Mouse (Mus musculus): ENCODE data around the gene Iqce. TPM values are rescaled to one million over a fixed set of nuclear protein-coding genes. Genes with fewer than 3 reads are reported as not detected.

Gene Iqce
- polyA plus RNA-seq, 1 experiment from 2014 or later = 15.1 TPM

DNA sequence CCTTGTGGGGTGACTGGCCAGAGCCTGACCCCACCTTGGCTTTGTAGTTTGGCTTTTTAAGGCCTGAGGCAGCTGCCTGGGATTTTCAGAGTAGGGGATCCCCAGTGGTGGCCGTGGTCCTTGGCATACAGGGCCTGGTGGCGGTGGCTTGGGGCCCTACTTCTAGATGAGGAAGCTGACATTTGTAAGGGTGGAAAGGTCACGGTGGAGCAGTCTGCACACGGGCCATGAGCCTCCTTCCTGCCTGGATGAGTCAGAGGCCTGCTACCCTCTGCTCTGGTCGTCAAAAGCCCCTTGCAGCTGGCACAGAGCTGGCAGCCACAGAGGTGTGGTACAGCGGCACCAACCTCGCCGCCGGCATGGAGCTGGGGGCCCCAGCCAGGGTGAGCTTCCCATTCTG, 85.5 kb downstream of the Iqce start:
- 68% methylated on average over 9 of the region's 9 CpGs for WGBS
- Histone ChIP-seq H3K4me2 (ENCODE audit: low read depth, severe bottlenecking) (no peak overlapping the region), H3K9me3 (ENCODE audit: control insufficient read depth, low read length) (no peaks in the 10 kb centered on the region), H3K27ac (replicated peaks; ENCODE audit: low read depth, low read length) (no peak overlapping the region), H3K9ac (ENCODE audit: low read length) (no peak overlapping the region), H3K4me3 (ENCODE audit: low read depth, low read length) (no peak overlapping the region), H3K4me1 (ENCODE audit: control insufficient read depth, insufficient read depth, low read length) (peaks cover 5% of the 10 kb centered on the region; the same call in 1 of the 2 replicates), H3K27me3 (ENCODE audit: control insufficient read depth, insufficient read depth, low read length) (peaks cover 7% of the 10 kb centered on the region; the same call in 1 of the 2 replicates), H3K36me3 (ENCODE audit: control insufficient read depth, insufficient read depth, low read length) (0 out of 2 replicates have a peak, but pooled peaks cover 2% of the 10 kb centered on the region)
- DNase-seq (ENCODE audit: low spot score) (no peak), ATAC-seq (ENCODE audit: insufficient number of reproducible peaks, low FRiP score, low TSS enrichment, low read depth) (no peak)

DNA sequence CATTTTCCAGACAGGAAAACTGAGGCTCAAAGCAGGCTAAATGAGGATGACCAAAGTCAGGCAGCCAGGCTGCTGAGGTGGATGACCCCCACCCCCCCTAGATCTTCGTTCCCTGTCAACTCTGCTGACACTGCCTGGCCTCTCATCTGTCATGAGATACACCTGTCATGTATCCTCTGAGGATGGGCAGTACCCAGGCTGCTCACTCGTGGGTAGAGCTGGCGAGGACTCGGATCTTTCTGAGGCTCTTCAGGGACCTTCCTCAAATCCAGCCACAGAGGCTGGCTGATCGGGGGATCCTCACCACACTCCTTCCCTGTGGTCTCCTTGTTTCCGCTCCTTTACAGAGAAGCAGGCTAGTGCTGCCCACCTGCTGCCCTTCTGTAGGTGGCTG, 86.1 kb downstream of the Iqce start:
- Histone ChIP-seq H3K9me3 (ENCODE audit: control insufficient read depth, low read length) (no peaks in the 10 kb centered on the region), H3K27ac (replicated peaks; ENCODE audit: low read depth, low read length) (no peak overlapping the region), H3K36me3 (ENCODE audit: control insufficient read depth, insufficient read depth, low read length) (0 out of 2 replicates have a peak, but pooled peaks cover 2% of the 10 kb centered on the region), H3K4me2 (ENCODE audit: low read depth, severe bottlenecking) (no peak overlapping the region), H3K4me1 (ENCODE audit: control insufficient read depth, insufficient read depth, low read length) (peaks cover 11% of the 10 kb centered on the region), H3K9ac (ENCODE audit: low read length) (no peak overlapping the region), H3K4me3 (ENCODE audit: low read depth, low read length) (no peak overlapping the region), H3K27me3 (ENCODE audit: control insufficient read depth, insufficient read depth, low read length) (peaks cover 12% of the 10 kb centered on the region; the same call in 1 of the 2 replicates)
- WGBS = 84% methylated on average over 6 of the region's 6 CpGs
- ATAC-seq (ENCODE audit: insufficient number of reproducible peaks, low FRiP score, low TSS enrichment, low read depth) (no peak), DNase-seq (ENCODE audit: low spot score) (no peak)

DNA sequence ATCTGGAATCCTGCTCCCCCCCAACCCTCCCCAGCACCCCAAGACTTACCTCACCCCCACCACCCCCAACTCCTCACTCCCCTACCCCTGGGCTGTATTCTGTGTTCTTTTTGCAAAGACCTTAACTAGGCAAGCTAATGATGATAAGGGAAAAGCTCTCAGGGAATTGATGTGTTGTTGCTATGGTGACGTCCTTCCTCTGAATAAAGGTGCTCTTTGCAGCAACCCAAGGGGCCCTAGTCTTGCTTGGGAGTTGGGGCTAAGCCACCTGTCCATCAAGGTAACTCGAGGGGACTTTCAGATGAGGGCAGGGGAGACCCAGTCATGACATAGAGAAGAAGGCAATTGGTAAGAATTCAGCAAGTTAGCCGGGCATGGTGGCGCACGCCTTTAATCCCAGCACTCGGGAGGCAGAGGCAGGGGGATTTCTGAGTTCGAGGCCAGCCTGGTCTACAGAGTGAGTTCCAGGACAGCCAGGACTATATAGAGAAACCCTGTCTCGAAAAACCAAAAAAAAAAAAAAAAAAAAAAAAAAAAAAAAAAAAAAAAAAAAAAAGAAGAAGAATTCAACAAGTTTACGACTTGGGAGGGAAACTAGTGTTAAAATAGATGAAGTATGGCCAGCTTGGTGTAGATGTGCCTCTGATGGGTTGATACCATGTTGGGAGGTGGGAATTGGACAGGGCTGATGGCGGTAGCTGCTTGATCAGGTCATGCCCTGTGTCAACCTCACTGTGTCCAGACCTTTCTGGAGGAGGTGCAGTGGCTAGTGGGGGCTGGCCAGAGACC, 86.7 kb downstream of the Iqce start:
- Histone ChIP-seq H3K36me3 (ENCODE audit: control insufficient read depth, insufficient read depth, low read length) (0 out of 2 replicates have a peak, but pooled peaks cover 2% of the 10 kb centered on the region), H3K4me2 (ENCODE audit: low read depth, severe bottlenecking) (no peak overlapping the region)

DNA sequence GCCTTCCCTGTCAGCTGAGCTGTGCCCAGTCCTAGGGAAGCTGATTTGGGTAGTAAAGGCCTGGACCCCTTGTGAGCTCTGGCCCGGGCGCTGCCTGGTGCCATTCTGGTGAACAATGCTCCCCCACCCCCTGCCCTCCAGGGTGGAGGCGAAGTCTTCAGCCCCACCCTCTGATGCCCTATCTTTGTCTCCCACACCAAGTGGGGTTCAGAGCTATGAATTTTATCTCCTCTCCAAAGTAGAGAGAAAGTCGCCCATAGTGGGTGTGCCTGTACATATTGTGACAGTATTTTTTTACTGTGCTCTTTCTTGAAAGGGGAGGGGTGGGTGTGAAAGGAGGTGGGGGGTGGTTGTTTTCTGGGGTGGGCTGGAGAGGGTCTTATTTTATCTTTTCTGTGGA, 87.3 kb downstream of the Iqce start:
- Histone ChIP-seq H3K4me1 (ENCODE audit: control insufficient read depth, insufficient read depth, low read length) (peaks cover 20% of the 10 kb centered on the region), H3K9ac (ENCODE audit: low read length) (no peak overlapping the region), H3K36me3 (ENCODE audit: control insufficient read depth, insufficient read depth, low read length) (0 out of 2 replicates have a peak, but pooled peaks cover 2% of the 10 kb centered on the region), H3K27ac (replicated peaks; ENCODE audit: low read depth, low read length) (no peak overlapping the region), H3K4me3 (ENCODE audit: low read depth, low read length) (no peak overlapping the region), H3K9me3 (ENCODE audit: control insufficient read depth, low read length) (no peaks in the 10 kb centered on the region), H3K27me3 (ENCODE audit: control insufficient read depth, insufficient read depth, low read length) (peaks cover 21% of the 10 kb centered on the region), H3K4me2 (ENCODE audit: low read depth, severe bottlenecking) (no peak overlapping the region)
- ATAC-seq (ENCODE audit: insufficient number of reproducible peaks, low FRiP score, low TSS enrichment, low read depth) (no peak), DNase-seq (ENCODE audit: low spot score) (no peak)
- WGBS = 87% methylated on average over 4 of the region's 4 CpGs

More for the DNA sequence above, 86.7 kb downstream of the Iqce start:
- no peak overlapping the region for H3K9ac ChIP-seq (ENCODE audit: low read length)
- DNase-seq (ENCODE audit: low spot score) = no peak
- no peak overlapping the region for H3K4me3 ChIP-seq (ENCODE audit: low read depth, low read length)
- H3K4me1 ChIP-seq (ENCODE audit: control insufficient read depth, insufficient read depth, low read length) = peaks cover 17% of the 10 kb centered on the region
- H3K27ac ChIP-seq (replicated peaks; ENCODE audit: low read depth, low read length) = no peak overlapping the region
- no peak for ATAC-seq (ENCODE audit: insufficient number of reproducible peaks, low FRiP score, low TSS enrichment, low read depth)
- peaks cover 18% of the 10 kb centered on the region for H3K27me3 ChIP-seq (ENCODE audit: control insufficient read depth, insufficient read depth, low read length)
- WGBS = 84% methylated on average over 10 of the region's 10 CpGs
- no peaks in the 10 kb centered on the region for H3K9me3 ChIP-seq (ENCODE audit: control insufficient read depth, low read length)

DNA sequence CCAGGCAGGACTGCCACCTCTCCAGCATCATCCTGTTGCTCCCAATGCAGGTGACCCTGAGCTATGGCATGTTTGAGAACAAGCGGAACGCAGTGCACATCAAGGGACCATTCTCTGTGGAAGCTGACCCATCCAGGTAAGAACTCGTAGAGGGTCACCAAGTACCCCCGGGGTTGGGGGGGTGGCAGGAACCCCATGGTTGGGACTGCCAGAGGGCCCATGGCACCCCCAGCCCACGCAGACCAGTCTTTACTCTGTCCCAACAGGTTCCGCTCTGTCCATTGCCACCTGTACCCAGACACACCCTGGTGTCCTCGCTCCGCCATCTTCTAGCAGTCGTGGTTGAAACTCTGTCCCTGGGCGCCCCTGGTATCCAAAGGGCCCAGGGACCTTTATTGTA, 88.0 kb downstream of the Iqce start:
- Histone ChIP-seq H3K9me3 (ENCODE audit: control insufficient read depth, low read length) (no peaks in the 10 kb centered on the region), H3K4me2 (ENCODE audit: low read depth, severe bottlenecking) (no peak overlapping the region), H3K4me1 (ENCODE audit: control insufficient read depth, insufficient read depth, low read length) (peaks cover 26% of the 10 kb centered on the region), H3K9ac (ENCODE audit: low read length) (no peak overlapping the region), H3K27me3 (ENCODE audit: control insufficient read depth, insufficient read depth, low read length) (peaks cover 28% of the 10 kb centered on the region), H3K27ac (replicated peaks; ENCODE audit: low read depth, low read length) (no peak overlapping the region), H3K36me3 (ENCODE audit: control insufficient read depth, insufficient read depth, low read length) (0 out of 2 replicates have a peak, but pooled peaks cover 2% of the 10 kb centered on the region), H3K4me3 (ENCODE audit: low read depth, low read length) (no peak overlapping the region)
- WGBS = 95% methylated on average over 10 of the region's 10 CpGs
- ATAC-seq (ENCODE audit: insufficient number of reproducible peaks, low FRiP score, low TSS enrichment, low read depth) = no peak
- no peak for DNase-seq (ENCODE audit: low spot score)

DNA sequence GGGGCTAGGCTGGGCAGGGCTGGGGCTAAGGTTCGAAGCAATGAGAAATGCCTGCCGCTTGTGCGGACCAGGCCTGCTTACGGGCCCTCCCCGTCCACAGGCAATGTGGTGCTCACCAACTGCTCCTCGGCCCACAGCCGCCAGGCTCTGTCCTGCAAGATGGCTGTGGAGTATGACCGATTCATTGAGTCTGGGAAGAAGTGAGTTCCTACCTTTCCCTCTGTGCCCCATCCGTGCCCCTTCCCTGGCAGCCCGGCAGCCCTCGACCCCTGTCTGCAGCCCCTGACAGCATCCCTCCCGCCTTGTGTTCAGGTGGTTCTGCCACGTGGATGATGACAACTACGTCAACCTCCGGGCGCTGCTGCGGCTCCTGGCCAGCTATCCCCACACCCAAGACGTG, 90.0 kb downstream of the Iqce start:
- Histone ChIP-seq H3K4me1 (ENCODE audit: control insufficient read depth, insufficient read depth, low read length) (peaks cover 28% of the 10 kb centered on the region), H3K27ac (replicated peaks; ENCODE audit: low read depth, low read length) (no peak overlapping the region), H3K9ac (ENCODE audit: low read length) (no peak overlapping the region), H3K9me3 (ENCODE audit: control insufficient read depth, low read length) (no peaks in the 10 kb centered on the region), H3K36me3 (ENCODE audit: control insufficient read depth, insufficient read depth, low read length) (0 out of 2 replicates have a peak, but pooled peaks cover 2% of the 10 kb centered on the region), H3K27me3 (ENCODE audit: control insufficient read depth, insufficient read depth, low read length) (peaks cover 42% of the 10 kb centered on the region), H3K4me3 (ENCODE audit: low read depth, low read length) (no peak overlapping the region), H3K4me2 (ENCODE audit: low read depth, severe bottlenecking) (0 out of 2 replicates have a peak overlapping the region, but pooled peaks have one; percentile 1)
- ATAC-seq (ENCODE audit: insufficient number of reproducible peaks, low FRiP score, low TSS enrichment, low read depth) = no peak
- no peak for DNase-seq (ENCODE audit: low spot score)
- WGBS = 55% methylated on average over 18 of the region's 18 CpGs

Other genes starting within 250 kb of the Iqce start
- gene Chst12, start 196.8 kb downstream of the Iqce start, polyA plus RNA-seq (2014; fragmentation: Nextera tagmentation; extraction: Ambion mirVana) = 11.9 and 16.6 TPM in 2 replicates
- gene Grifin, start 137.3 kb downstream of the Iqce start, polyA plus RNA-seq (2014; fragmentation: Nextera tagmentation; extraction: Ambion mirVana) = not detected in 2 replicates
- gene Lfng, start 95.1 kb downstream of the Iqce start, polyA plus RNA-seq (2014; fragmentation: Nextera tagmentation; extraction: Ambion mirVana) = 9.0 and 10.8 TPM in 2 replicates
- 51.4 and 58.3 TPM in 2 replicates for gene Ttyh3, start 53.3 kb downstream of the Iqce start, polyA plus RNA-seq (2014; fragmentation: Nextera tagmentation; extraction: Ambion mirVana)
- 11.7 and 12.0 TPM in 2 replicates for gene Brat1, start 2.6 kb upstream of the Iqce start, polyA plus RNA-seq (2014; fragmentation: Nextera tagmentation; extraction: Ambion mirVana)
- 0.52 and 0.71 TPM in 2 replicates for gene Amz1, start 21.7 kb upstream of the Iqce start, polyA plus RNA-seq (2014; fragmentation: Nextera tagmentation; extraction: Ambion mirVana)
- 34.5 and 48.7 TPM in 2 replicates for gene Gna12, start 128.1 kb upstream of the Iqce start, polyA plus RNA-seq (2014; fragmentation: Nextera tagmentation; extraction: Ambion mirVana)